Mouse (Mus musculus) liver, embryonic 13.5 days (tissue): Measurements from ENCODE around the gene Fam43b. TPM values are rescaled to one million over a fixed set of nuclear protein-coding genes. Genes with fewer than 3 reads are reported as not detected.
A peak's percentile ranks its signal among the peaks of the same experiment; 100 is the strongest.

Experiments used
- ATAC-seq: fragments of 200-750 bp; cut with Nextera tagmentation; 2 replicates; pipeline ENCODE4 v1.8.0; 2017; ENCODE audit warnings: low read depth, mild to moderate bottlenecking, moderate number of reproducible peaks, moderate library complexity
- DNase-seq: peaks from one replicate; pipeline ENCODE4 v3.0.0; 2022
- H3K27ac ChIP-seq: fragments of 300-500 bp; sonication (generic); 2 replicates; pipeline ENCODE4 v1.5.1; 2015; ENCODE audit warnings: moderate library complexity, mild to moderate bottlenecking, inconsistent platforms
- H3K27me3 ChIP-seq: fragments of 300-500 bp; sonication (generic); 2 replicates; pipeline ENCODE4 v1.6.1; 2015; ENCODE audit warnings: mild to moderate bottlenecking, inconsistent platforms
- H3K36me3 ChIP-seq: fragments of 300-500 bp; sonication (generic); 2 replicates; pipeline ENCODE4 v1.6.1; 2015; ENCODE audit warnings: mild to moderate bottlenecking, inconsistent platforms
- H3K4me1 ChIP-seq: fragments of 300-500 bp; sonication (generic); replicated peaks from 2 replicates; pipeline ENCODE4 v1.6.1; 2015; ENCODE audit warnings: inconsistent platforms
- H3K4me2 ChIP-seq: fragments of 300-500 bp; sonication (generic); 2 replicates; pipeline ENCODE4 v1.6.1; 2015; ENCODE audit warnings: inconsistent platforms, mild to moderate bottlenecking, moderate library complexity
- H3K4me3 ChIP-seq: fragments of 300-500 bp; sonication (generic); replicated peaks from 2 replicates; pipeline ENCODE4 v1.5.1; 2015; ENCODE audit warnings: mild to moderate bottlenecking, inconsistent platforms
- H3K9ac ChIP-seq: fragments of 300-500 bp; sonication (generic); 2 replicates; pipeline ENCODE4 v1.6.1; 2015; ENCODE audit warnings: mild to moderate bottlenecking, inconsistent platforms
- H3K9me3 ChIP-seq: fragments of 300-500 bp; sonication (generic); replicated peaks from 2 replicates; pipeline ENCODE4 v1.6.1; 2016; ENCODE audit warnings: inconsistent platforms
- WGBS: fragments of 180-500 bp; shearing (Covaris S2); methylation state at CpG from one replicate; pipeline ENCODE4 v1.1.7; 2015; ENCODE audit not compliant: insufficient replicate concordance; 5-methylcytosine and 5-hydroxymethylcytosine counted together
- polyA plus RNA-seq: library from polyadenylated mRNA; unstranded; fragments of >200 nt; fragmentation: Nextera tagmentation; extraction: Ambion mirVana; gene quantifications from 2 replicates; pipeline ENCODE4 v1.2.1, GENCODE M21; 2015

The Fam43b gene
- polyA plus RNA-seq, 1 experiment from 2014 or later: not detected

- DNase-seq (no peak), ATAC-seq (no peak)
- Histone ChIP-seq H3K9ac (no peak overlapping the region), H3K36me3 (no peaks in the 10 kb centered on the region), H3K4me1 (no peaks in the 10 kb centered on the region), H3K4me2 (no peak overlapping the region), H3K9me3 (no peaks in the 10 kb centered on the region), H3K4me3 (no peak overlapping the region), H3K27me3 (0 out of 2 replicates have a peak, but pooled peaks cover 5% of the 10 kb centered on the region), H3K27ac (no peak overlapping the region)
- 45% methylated on average over 4 of the region's 4 CpGs for WGBS
These were observed 12.5 kb downstream of the Fam43b start for GRCm38 (mm10) chr4:138383789-138384188.

DNA sequence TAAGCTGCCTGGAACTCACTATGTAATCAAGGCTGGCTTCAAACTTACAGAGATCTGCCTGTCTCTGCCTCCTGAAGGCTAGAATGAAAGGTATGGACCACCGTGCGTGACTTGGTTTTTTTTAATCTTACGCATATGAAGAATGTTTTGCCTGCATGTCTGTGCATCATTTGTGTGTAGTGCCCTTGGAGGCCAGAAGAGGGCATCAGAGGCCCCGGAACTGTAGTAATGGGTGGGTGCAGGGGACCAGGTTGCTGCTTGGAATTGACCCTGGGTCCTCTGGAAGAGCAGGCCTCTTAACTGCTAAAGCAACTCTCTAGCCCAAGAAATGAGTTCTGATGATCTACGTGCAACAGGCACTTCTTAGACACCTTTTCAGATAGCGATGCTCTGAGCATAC lies 13.9 kb downstream of the Fam43b start:
- 62% methylated on average over 6 of the region's 6 CpGs for WGBS

GRCm38 (mm10) chr4:138380132-138380689 lies 16.1 kb downstream of the Fam43b start:
- H3K27me3 ChIP-seq: 0 out of 2 replicates have a peak, but pooled peaks cover 5% of the 10 kb centered on the region
- WGBS: 50% methylated on average over 10 of the region's 10 CpGs
- H3K36me3 ChIP-seq: no peaks in the 10 kb centered on the region
- no peaks in the 10 kb centered on the region for H3K4me1 ChIP-seq
- H3K4me3 ChIP-seq: no peak overlapping the region
- DNase-seq (no peak), ATAC-seq (no peak)
- no peak overlapping the region for H3K9ac ChIP-seq
- no peak overlapping the region for H3K27ac ChIP-seq
- H3K9me3 ChIP-seq: no peaks in the 10 kb centered on the region
- H3K4me2 ChIP-seq: no peak overlapping the region

More for the DNA sequence above, 13.9 kb downstream of the Fam43b start:
- Histone ChIP-seq H3K27ac (no peak overlapping the region), H3K4me1 (no peaks in the 10 kb centered on the region), H3K4me3 (no peak overlapping the region), H3K9me3 (no peaks in the 10 kb centered on the region), H3K27me3 (0 out of 2 replicates have a peak, but pooled peaks cover 5% of the 10 kb centered on the region), H3K36me3 (no peaks in the 10 kb centered on the region), H3K4me2 (no peak overlapping the region), H3K9ac (no peak overlapping the region)
- no peak for DNase-seq
- no peak for ATAC-seq

- Histone ChIP-seq H3K9me3 (no peaks in the 10 kb centered on the region), H3K36me3 (no peaks in the 10 kb centered on the region), H3K4me1 (no peaks in the 10 kb centered on the region), H3K27ac (no peak overlapping the region), H3K9ac (no peak overlapping the region), H3K4me2 (no peak overlapping the region), H3K4me3 (no peak overlapping the region), H3K27me3 (0 out of 2 replicates have a peak, but pooled peaks cover 5% of the 10 kb centered on the region)
- no peak for DNase-seq
- ATAC-seq: no peak
- WGBS: 48% methylated on average over 14 of the region's 14 CpGs
These were observed 17.1 kb downstream of the Fam43b start for GRCm38 (mm10) chr4:138379091-138379840.

- Histone ChIP-seq H3K4me1 (no peaks in the 10 kb centered on the region), H3K4me2 (no peak overlapping the region), H3K4me3 (no peak overlapping the region), H3K27ac (no peak overlapping the region), H3K36me3 (no peaks in the 10 kb centered on the region), H3K27me3 (0 out of 2 replicates have a peak, but pooled peaks cover 5% of the 10 kb centered on the region), H3K9me3 (no peaks in the 10 kb centered on the region), H3K9ac (no peak overlapping the region)
- 47% methylated on average over 6 of the region's 6 CpGs for WGBS
- no peak for ATAC-seq
- no peak for DNase-seq
These were observed 18.8 kb downstream of the Fam43b start for GRCm38 (mm10) chr4:138377526-138377925.

DNA sequence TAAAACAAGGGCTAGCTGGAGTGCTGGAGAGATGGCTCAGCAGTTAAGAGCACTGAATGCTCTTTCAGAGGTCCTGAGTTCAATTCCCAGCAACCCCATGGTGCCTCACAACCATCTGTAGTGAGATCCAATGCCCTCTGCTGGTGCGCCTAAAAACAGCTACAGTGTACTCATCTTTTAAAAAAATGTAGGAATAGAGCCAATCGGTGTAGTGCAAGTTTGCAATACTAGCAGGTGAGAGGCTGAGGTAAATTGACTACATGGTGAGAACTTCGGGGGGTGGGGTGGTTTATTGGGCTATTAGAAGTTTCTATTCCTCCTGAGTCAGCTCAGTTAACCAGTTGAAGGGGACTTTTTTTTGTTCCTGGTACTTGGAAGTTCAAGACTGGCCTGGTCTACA lies 21.2 kb downstream of the Fam43b start:
- Histone ChIP-seq H3K9me3 (no peaks in the 10 kb centered on the region), H3K4me1 (no peaks in the 10 kb centered on the region), H3K9ac (no peak overlapping the region), H3K36me3 (no peaks in the 10 kb centered on the region), H3K4me3 (no peak overlapping the region), H3K27ac (no peak overlapping the region), H3K27me3 (no peaks in the 10 kb centered on the region), H3K4me2 (no peak overlapping the region)
- ATAC-seq: no peak
- WGBS: 68% methylated on average over 3 of the region's 3 CpGs
- DNase-seq: no peak

- Histone ChIP-seq H3K4me1 (peaks cover 23% of the 10 kb centered on the region), H3K9ac (no peak overlapping the region), H3K4me3 (no peak overlapping the region), H3K9me3 (no peaks in the 10 kb centered on the region), H3K27ac (no peak overlapping the region), H3K36me3 (no peaks in the 10 kb centered on the region), H3K27me3 (peaks cover 14% of the 10 kb centered on the region), H3K4me2 (no peak overlapping the region)
- 67% methylated on average over 5 of the region's 5 CpGs for WGBS
- no peak for DNase-seq
- ATAC-seq: no peak
These were observed 25.3 kb downstream of the Fam43b start for GRCm38 (mm10) chr4:138370996-138371516.

DNA sequence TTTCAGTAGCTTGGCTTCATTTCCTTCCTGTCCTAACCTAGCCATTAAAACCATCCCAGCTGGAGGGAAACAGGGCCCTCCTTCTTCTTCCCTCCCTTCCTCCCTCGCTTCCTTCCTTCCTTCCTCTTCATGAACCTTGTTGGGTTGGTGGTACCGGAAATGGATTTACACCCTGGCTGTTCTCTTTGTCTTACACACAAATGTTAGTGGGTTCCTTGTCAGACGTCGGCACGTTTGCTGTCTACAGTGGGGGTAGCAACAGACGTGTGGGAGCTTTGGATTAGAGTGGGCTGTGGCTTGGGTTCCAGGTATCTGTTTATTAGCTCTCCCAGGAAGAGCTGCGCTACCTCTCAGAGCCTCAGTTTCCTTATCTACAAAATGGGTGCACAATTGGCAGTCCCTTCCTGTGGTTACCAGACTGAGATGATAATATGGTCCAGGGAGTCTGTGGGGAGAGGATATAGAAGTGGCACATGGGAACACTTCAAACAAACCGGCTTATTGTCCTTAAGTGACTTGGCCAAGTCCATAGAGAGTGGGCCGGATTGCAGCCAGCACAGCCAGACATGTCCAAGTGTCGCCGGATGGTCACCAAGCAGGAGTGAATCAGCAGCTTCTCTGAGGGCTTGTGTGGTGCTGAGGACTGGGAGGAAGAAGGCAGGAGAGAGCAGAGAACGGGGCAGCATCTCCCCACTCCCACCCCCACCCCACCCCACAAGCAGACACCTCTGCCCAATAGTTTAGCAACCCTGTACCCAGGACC lies 27.6 kb downstream of the Fam43b start:
- WGBS: 33% methylated on average over 12 of the region's 12 CpGs
- DNase-seq (no peak), ATAC-seq (no peak)
- Histone ChIP-seq H3K4me1 (peaks cover 23% of the 10 kb centered on the region), H3K9ac (no peak overlapping the region), H3K4me3 (no peak overlapping the region; the same call in 1 of the 2 replicates), H3K9me3 (no peaks in the 10 kb centered on the region), H3K27ac (no peak overlapping the region), H3K27me3 (peaks cover 14% of the 10 kb centered on the region), H3K4me2 (peak overlapping the region; percentile 70), H3K36me3 (no peaks in the 10 kb centered on the region)

- peak within 1 kb of the TSS; percentile 58 for H3K9ac ChIP-seq
- H3K36me3 ChIP-seq: no peaks in the 10 kb centered on the region
- peak; percentile 31 for DNase-seq
- peak within 1 kb of the TSS; percentile 39 for H3K27ac ChIP-seq
- 4% methylated on average over 34 of the region's 34 CpGs for WGBS
- peak within 1 kb of the TSS; percentile 59 for H3K4me3 ChIP-seq
- peaks cover 14% of the 10 kb centered on the region for H3K27me3 ChIP-seq
- peaks cover 23% of the 10 kb centered on the region for H3K4me1 ChIP-seq
- no peaks in the 10 kb centered on the region for H3K9me3 ChIP-seq
- peak; percentile 86 for ATAC-seq
- peak within 1 kb of the TSS; percentile 70 for H3K4me2 ChIP-seq
These were observed 28.5 kb downstream of the Fam43b start, which contains the start of gene Cda for GRCm38 (mm10) chr4:138367641-138368497. Gene Cda, minus strand, starts transcription at chr4:138367992.

GRCm38 (mm10) chr4:138366561-138366960 lies 29.8 kb downstream of the Fam43b start:
- H3K27ac ChIP-seq: no peak overlapping the region
- H3K9me3 ChIP-seq: no peaks in the 10 kb centered on the region
- DNase-seq (no peak), ATAC-seq (no peak)
- H3K9ac ChIP-seq: no peak overlapping the region
- peaks cover 19% of the 10 kb centered on the region for H3K27me3 ChIP-seq
- peaks cover 23% of the 10 kb centered on the region for H3K4me1 ChIP-seq
- 46% methylated on average over 2 of the region's 2 CpGs for WGBS
- 0 out of 2 replicates have a peak overlapping the region, but pooled peaks have one; percentile 70 for H3K4me2 ChIP-seq
- H3K36me3 ChIP-seq: no peaks in the 10 kb centered on the region
- H3K4me3 ChIP-seq: no peak overlapping the region
